Mouse (Mus musculus): ENCODE results near the gene Gm3020. TPM values are rescaled to one million over a fixed set of nuclear protein-coding genes. Genes with fewer than 3 reads are reported as not detected.
"Not testable (repeated sequence)": the region's sequence is repeated elsewhere in the genome, so short reads cannot be mapped to it uniquely, and the experiment has no call there.

Gene Gm3020
- polyA plus RNA-seq (2012; rRNA removed), result 1.2 and 1.3 TPM in 2 replicates

DNA sequence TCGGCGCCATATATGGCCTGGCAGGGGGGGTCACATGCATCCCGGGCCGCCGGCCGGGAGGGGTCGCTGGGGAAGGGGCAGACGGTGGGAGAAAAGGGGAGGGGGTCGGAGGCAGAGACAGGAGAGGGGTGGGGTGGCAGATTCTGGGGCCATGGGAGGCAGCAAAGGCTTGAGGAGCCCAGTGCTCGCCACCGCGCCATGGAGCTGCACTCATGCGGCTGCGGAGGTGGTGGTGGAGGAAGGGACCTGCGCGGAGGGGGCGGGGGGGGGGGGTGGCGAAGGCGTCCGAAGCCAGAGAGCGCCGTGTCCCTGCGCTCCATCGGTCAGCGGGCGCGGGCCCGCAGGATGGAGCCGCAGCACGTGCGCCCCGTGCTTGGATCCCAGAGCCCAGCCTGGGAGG, at the start of gene Gm3020:
Gm3020 (plus strand) TSS at position 301 of the 400 bp plus-strand sequence.
- H3K4me1 ChIP-seq (ENCODE audit: control insufficient read depth, insufficient read depth, low read length); H3K4me3 ChIP-seq (ENCODE audit: insufficient read depth, low read length); H3K27ac ChIP-seq (ENCODE audit: insufficient read depth, low read length): not testable (repeated sequence)

DNA sequence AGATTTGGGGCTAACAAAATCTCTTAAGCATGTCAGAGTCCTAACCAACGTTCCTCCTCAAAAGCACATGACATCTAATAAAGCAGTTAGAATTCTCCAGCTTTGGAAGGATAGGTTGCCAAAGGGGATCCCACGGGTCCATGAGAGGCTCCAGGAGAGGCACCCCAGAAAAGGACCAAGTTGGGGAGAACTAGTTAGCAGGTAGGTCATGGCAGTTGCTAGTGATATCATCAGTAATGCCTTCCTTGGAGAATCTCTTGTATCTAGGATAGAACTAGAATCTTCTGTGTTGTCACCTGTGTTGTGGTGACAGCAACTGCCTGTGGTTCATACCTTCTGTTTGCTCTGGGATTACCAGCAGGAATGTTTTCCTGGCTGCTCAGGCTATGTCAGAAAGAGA, 17.6 kb upstream of the Gm3020 start, which contains the start of gene Gm3012:
Gm3012 (plus strand) TSS at position 301 of the 400 bp plus-strand sequence.
- not testable (repeated sequence) for H3K27ac ChIP-seq (ENCODE audit: insufficient read depth, low read length); H3K4me1 ChIP-seq (ENCODE audit: control insufficient read depth, insufficient read depth, low read length); H3K4me3 ChIP-seq (ENCODE audit: insufficient read depth, low read length)

DNA sequence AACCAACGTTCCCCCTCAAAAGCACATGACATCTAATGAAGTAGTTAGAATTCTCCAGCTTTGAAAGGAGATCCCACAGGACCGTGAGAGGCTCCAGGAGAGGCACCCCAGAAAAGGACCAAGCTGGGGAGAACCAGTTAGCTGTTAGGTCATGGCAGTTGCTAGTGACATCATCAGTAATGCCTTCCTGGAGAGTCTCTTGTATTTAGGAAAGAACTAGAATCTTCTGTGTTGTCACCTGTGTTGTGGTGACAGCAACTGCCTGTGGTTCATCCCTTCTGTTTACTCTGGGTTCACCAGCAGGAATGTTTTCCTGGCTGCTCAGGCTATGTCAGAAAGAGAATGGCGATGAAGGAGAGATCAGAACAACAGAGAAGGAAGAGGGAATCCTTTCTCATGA, 36.7 kb downstream of the Gm3020 start, which contains the start of gene Gm3043:
Gm3043 (plus strand) TSS at position 301 of the 400 bp plus-strand sequence.
- not testable (repeated sequence) for H3K27ac ChIP-seq (ENCODE audit: insufficient read depth, low read length); H3K4me3 ChIP-seq (ENCODE audit: insufficient read depth, low read length); H3K4me1 ChIP-seq (ENCODE audit: control insufficient read depth, insufficient read depth, low read length)

Other genes with a start within 250 kb of the Gm3020 start
- gene Gm10409, start 239.4 kb upstream of the Gm3020 start, polyA plus RNA-seq (2012; rRNA removed), result 1.2 and 1.3 TPM in 2 replicates
- 1.2 and 1.5 TPM in 2 replicates for gene Gm3005, start 223.9 kb upstream of the Gm3020 start, polyA plus RNA-seq (2012; rRNA removed)
- not detected in 2 replicates for gene Gm10408, start 202.7 kb upstream of the Gm3020 start, polyA plus RNA-seq (2012; rRNA removed)
- not detected in 2 replicates for gene Gm3012, start 17.5 kb upstream of the Gm3020 start, polyA plus RNA-seq (2012; rRNA removed)
- gene Gm3043, start 36.8 kb downstream of the Gm3020 start, polyA plus RNA-seq (2012; rRNA removed), result not detected in 2 replicates
- 1.5 TPM in 2 replicates for gene Gm3002, start 158.0 kb downstream of the Gm3020 start, polyA plus RNA-seq (2012; rRNA removed)
- gene Gm3033, start 194.2 kb downstream of the Gm3020 start, polyA plus RNA-seq (2012; rRNA removed), result 0.15 TPM in 1 of 2 replicates, not detected in the other
- gene Gm2916, start 232.1 kb downstream of the Gm3020 start, polyA plus RNA-seq (2012; rRNA removed), result 0.15 TPM in 1 of 2 replicates, not detected in the other